Mouse (Mus musculus) heart, embryonic 13.5 days (tissue): ENCODE results near the gene Whrn. TPM values are rescaled to one million over a fixed set of nuclear protein-coding genes. Genes with fewer than 3 reads are reported as not detected.

ENCODE experiments used
- ATAC-seq: fragments of 200-750 bp; cut with Nextera tagmentation; 2 replicates; pipeline ENCODE4 v1.8.0; 2017; ENCODE audit warnings: moderate TSS enrichment; ENCODE audit not compliant: insufficient number of reproducible peaks, low FRiP score, low TSS enrichment; ENCODE audit errors: extremely low read depth
- H3K27ac ChIP-seq: fragments of 300-500 bp; sonication (generic); replicated peaks from 2 replicates; pipeline ENCODE4 v1.5.1; 2015; ENCODE audit warnings: moderate library complexity, mild to moderate bottlenecking, inconsistent platforms
- H3K27me3 ChIP-seq: fragments of 300-500 bp; sonication (generic); replicated peaks from 2 replicates; pipeline ENCODE4 v1.6.1; 2015; ENCODE audit warnings: mild to moderate bottlenecking, inconsistent platforms
- H3K36me3 ChIP-seq: fragments of 300-500 bp; sonication (generic); 2 replicates; pipeline ENCODE4 v1.6.1; 2015; ENCODE audit warnings: mild to moderate bottlenecking, inconsistent platforms
- H3K4me1 ChIP-seq: fragments of 300-500 bp; sonication (generic); 2 replicates; pipeline ENCODE4 v1.6.1; 2015; ENCODE audit warnings: inconsistent platforms
- H3K4me2 ChIP-seq: fragments of 300-500 bp; sonication (generic); 2 replicates; pipeline ENCODE4 v1.6.1; 2015; ENCODE audit warnings: inconsistent platforms, mild to moderate bottlenecking, moderate library complexity
- H3K4me3 ChIP-seq: fragments of 300-500 bp; sonication (generic); 2 replicates; pipeline ENCODE4 v1.5.1; 2015; ENCODE audit warnings: moderate library complexity, mild to moderate bottlenecking, inconsistent platforms
- H3K9ac ChIP-seq: fragments of 300-500 bp; sonication (generic); 2 replicates; pipeline ENCODE4 v1.6.1; 2015; ENCODE audit warnings: inconsistent platforms, mild to moderate bottlenecking, moderate library complexity
- H3K9me3 ChIP-seq: fragments of 300-500 bp; sonication (generic); 2 replicates; pipeline ENCODE4 v1.6.1; 2016; ENCODE audit warnings: inconsistent platforms
- WGBS: fragments of 180-500 bp; shearing (Covaris S2); methylation state at CpG from one replicate; pipeline ENCODE4 v1.1.7; 2015; ENCODE audit warnings: mixed read lengths; 5-methylcytosine and 5-hydroxymethylcytosine counted together
- polyA plus RNA-seq: library from polyadenylated mRNA; unstranded; fragments of >200 nt; fragmentation: Nextera tagmentation; extraction: Ambion mirVana; gene quantifications from 2 replicates; pipeline ENCODE4 v1.2.1, GENCODE M21; 2015

The Whrn gene
- polyA plus RNA-seq, 1 experiment from 2014 or later = 2.8 TPM

GRCm38 (mm10) chr4:63373404-63373803 is 122.4 kb downstream of the Whrn start:
- Histone ChIP-seq H3K9ac (no peak overlapping the region), H3K27ac (no peak overlapping the region), H3K4me2 (no peak overlapping the region), H3K9me3 (no peaks in the 10 kb centered on the region), H3K4me3 (no peak overlapping the region), H3K36me3 (peaks cover 53% of the 10 kb centered on the region), H3K27me3 (no peaks in the 10 kb centered on the region; the same call in 1 of the 2 replicates), H3K4me1 (0 out of 2 replicates have a peak, but pooled peaks cover 3% of the 10 kb centered on the region)
- no peak for ATAC-seq
- WGBS = 82% methylated on average over 8 of the region's 8 CpGs

- no peak overlapping the region for H3K9ac ChIP-seq
- no peaks in the 10 kb centered on the region for H3K9me3 ChIP-seq
- H3K4me1 ChIP-seq = 0 out of 2 replicates have a peak, but pooled peaks cover 3% of the 10 kb centered on the region
- H3K36me3 ChIP-seq = peaks cover 46% of the 10 kb centered on the region
- no peaks in the 10 kb centered on the region; the same call in 1 of the 2 replicates for H3K27me3 ChIP-seq
- WGBS = 42% methylated on average over 3 of the region's 3 CpGs
- H3K27ac ChIP-seq = no peak overlapping the region
- no peak for ATAC-seq
- H3K4me2 ChIP-seq = no peak overlapping the region
- H3K4me3 ChIP-seq = no peak overlapping the region
Observed at GRCm38 (mm10) chr4:63371890-63372289, 123.9 kb downstream of the Whrn start.

- peaks cover 39% of the 10 kb centered on the region for H3K36me3 ChIP-seq
- ATAC-seq = no peak
- H3K27me3 ChIP-seq = no peaks in the 10 kb centered on the region; the same call in 1 of the 2 replicates
- 0 out of 2 replicates have a peak, but pooled peaks cover 3% of the 10 kb centered on the region for H3K4me1 ChIP-seq
- no peak overlapping the region for H3K4me2 ChIP-seq
- no peak overlapping the region for H3K9ac ChIP-seq
- 42% methylated on average over 7 of the region's 7 CpGs for WGBS
- no peaks in the 10 kb centered on the region for H3K9me3 ChIP-seq
- H3K27ac ChIP-seq = no peak overlapping the region
- no peak overlapping the region for H3K4me3 ChIP-seq
Observed at GRCm38 (mm10) chr4:63370897-63371296, 124.9 kb downstream of the Whrn start.

- WGBS = 7% methylated on average over 4 of the region's 4 CpGs
Observed at GRCm38 (mm10) chr4:63368577-63368976, 127.2 kb downstream of the Whrn start.

More at GRCm38 (mm10) chr4:63368577-63368976, 127.2 kb downstream of the Whrn start:
- no peak overlapping the region for H3K4me3 ChIP-seq
- H3K9me3 ChIP-seq = no peaks in the 10 kb centered on the region
- peaks cover 29% of the 10 kb centered on the region for H3K36me3 ChIP-seq
- H3K4me1 ChIP-seq = no peaks in the 10 kb centered on the region
- no peak overlapping the region for H3K4me2 ChIP-seq
- no peak for ATAC-seq
- no peak overlapping the region for H3K9ac ChIP-seq
- H3K27me3 ChIP-seq = no peaks in the 10 kb centered on the region; the same call in 1 of the 2 replicates
- no peak overlapping the region for H3K27ac ChIP-seq

Other genes starting within 250 kb of the Whrn start
- gene Orm1, start 151.4 kb downstream of the Whrn start, polyA plus RNA-seq = not detected in 2 replicates
- not detected in 2 replicates for gene Orm3, start 139.8 kb downstream of the Whrn start, polyA plus RNA-seq
- gene Orm2, start 133.5 kb downstream of the Whrn start, polyA plus RNA-seq = not detected in 2 replicates
- 2.8 and 3.5 TPM in 2 replicates for gene Akna, start 92.6 kb downstream of the Whrn start, polyA plus RNA-seq
- gene Atp6v1g1, start 48.8 kb upstream of the Whrn start, polyA plus RNA-seq = 188 and 212 TPM in 2 replicates
- 4.0 and 4.1 TPM in 2 replicates for gene Tmem268, start 62.8 kb upstream of the Whrn start, polyA plus RNA-seq
- not detected in 2 replicates for gene Gm11213, start 109.3 kb upstream of the Whrn start, polyA plus RNA-seq
- not detected in 2 replicates for gene Tex48, start 126.4 kb upstream of the Whrn start, polyA plus RNA-seq
- not detected in 2 replicates for gene Gm11214, start 167.4 kb upstream of the Whrn start, polyA plus RNA-seq
- gene Tnfsf15, start 249.1 kb upstream of the Whrn start, polyA plus RNA-seq = 0.05 TPM in 1 of 2 replicates, not detected in the other